Mouse (Mus musculus) gastrocnemius, postnatal 4 days (tissue): Measurements from ENCODE around the gene Npy4r. TPM values are rescaled to one million over a fixed set of nuclear protein-coding genes. Genes with fewer than 3 reads are reported as not detected.
A peak's percentile ranks its signal among the peaks of the same experiment; 100 is the strongest.

Source experiments
- DNase-seq, 2 experiments: peaks; one replicate each; pipeline ENCODE4 v3.0.0; 2021 to 2022; ENCODE audit warnings: low spot score in 2 of 2, mixed read lengths in 2 of 2
- total RNA-seq, 2 experiments: library from RNA; stranded (reverse); gene quantifications; 2 replicates each; pipeline ENCODE4 v1.2.3; 2021

Gene Npy4r
- total RNA-seq, 2 experiments from 2014 or later: 0.13 to 0.17 TPM

DNA sequence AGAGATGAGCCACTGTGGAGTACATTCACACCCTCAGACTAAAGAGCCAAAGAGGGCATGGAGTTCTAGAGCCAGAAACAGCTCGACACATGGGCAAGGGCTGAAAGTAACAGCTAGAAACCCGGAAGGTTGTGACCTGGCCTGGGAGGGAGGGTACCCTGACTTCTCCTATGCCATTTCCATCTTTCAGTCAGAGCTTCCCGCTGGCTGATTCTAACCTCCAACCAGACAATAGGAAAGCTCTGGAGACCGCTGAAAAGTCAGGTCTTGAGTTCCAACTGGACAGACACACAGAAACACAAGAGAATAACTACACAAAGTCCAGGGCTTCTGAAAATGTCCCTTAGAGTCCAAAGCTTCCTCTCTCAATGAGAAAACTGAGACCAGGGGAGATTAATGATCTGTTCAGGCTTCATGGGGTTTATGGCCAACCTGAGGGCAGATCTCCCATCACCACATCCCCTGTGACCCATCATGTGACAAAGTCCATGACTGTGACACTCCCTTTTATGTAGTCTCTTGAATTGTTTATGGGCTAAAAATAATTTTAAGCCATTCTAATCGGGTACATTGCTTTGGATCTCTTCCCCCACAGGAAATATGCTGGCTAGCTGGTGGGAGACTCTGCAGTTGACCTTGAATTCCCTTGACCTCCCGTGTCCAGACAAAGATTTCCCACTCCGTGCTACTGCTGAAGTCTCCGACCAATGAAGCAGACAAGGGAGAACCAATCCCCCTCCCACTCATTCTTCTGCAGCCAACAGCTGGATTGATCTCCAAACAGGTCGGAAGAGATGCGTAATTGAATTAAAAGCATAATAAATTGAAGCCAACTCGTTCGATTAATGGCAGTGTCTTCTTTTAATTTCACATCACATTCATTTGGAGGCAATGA lies 32.0 kb downstream of the Npy4r start:
- no peak for DNase-seq

GRCm38 (mm10) chr14:34119046-34119723 lies 33.1 kb downstream of the Npy4r start:
- DNase-seq: no peak

DNA sequence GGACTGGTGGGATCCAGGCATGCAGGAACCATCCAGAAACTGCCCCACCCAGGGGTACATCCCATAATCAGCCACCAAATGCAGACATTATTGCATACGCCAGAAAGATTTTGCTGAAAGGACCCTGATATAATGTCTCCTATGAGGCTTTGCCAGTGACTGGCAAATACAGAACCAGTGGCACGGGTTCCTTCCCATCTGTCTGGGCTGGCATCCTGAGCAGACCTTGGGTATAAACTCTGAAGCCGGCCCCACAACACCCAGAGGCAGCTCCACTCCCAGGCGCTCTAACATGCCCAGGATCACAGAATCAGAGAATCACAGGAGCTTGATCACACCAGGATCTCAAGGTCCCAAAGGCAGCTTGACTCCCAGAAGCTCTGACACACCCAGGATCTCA lies 38.0 kb downstream of the Npy4r start:
- no peak for DNase-seq

GRCm38 (mm10) chr14:34107594-34107993 lies 44.7 kb downstream of the Npy4r start:
- no peak for DNase-seq

- DNase-seq: peak; percentile 12 to 55
Measured at GRCm38 (mm10) chr14:34106389-34107062, 45.8 kb downstream of the Npy4r start.

DNA sequence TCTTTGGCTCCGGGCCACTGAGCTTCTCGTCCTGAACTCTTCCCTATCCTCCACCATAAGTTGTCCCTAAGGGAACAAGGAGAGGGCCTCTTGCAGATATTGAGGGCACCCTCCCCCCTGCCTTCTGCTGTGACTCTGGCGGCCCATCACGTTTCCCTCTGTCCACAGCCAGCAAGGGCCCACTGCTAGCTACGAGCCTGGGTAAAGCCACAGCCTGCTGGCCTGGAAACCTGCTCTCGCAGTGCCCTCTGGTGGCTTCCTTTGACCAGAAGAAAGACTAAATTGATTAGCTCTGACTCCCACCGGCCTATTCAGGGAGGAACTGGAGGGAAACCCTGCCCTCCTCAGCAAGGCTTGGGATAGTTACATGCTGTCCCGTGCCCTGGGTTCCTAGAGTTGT lies 47.4 kb downstream of the Npy4r start:
- peak; percentile 25 to 68 for DNase-seq

DNA sequence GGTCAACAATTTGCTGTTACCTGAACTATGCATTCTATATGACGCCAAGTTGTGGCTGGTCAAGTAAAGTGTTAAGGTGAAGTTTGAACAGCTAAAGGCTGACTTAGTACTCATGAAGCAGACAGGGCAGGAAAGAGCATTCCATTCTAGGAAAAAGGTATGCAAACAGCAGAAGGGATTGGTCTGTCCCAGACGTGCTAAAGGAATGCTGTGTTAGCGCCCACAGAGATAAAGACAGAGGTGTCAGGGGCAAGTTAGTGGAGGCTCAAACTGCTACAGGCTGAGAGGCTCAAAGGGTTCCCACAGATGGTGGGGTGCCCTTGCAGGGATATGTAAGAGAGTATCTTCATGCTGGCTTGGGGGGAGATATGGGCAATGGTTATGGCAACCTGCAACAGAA lies 48.4 kb downstream of the Npy4r start:
- DNase-seq: peak in 1 of 2 experiments; percentile 1

GRCm38 (mm10) chr14:34102601-34103000 lies 49.7 kb downstream of the Npy4r start, which contains the start of gene A630023A22Rik:
TSS of gene A630023A22Rik (minus strand) at chr14:34102754.
- DNase-seq: peak in 1 of 2 experiments; percentile 7

GRCm38 (mm10) chr14:34096161-34096560 lies 56.1 kb downstream of the Npy4r start:
- DNase-seq: no peak

Other genes with a start within 250 kb of the Npy4r start
- gene Gdf10, start 228.9 kb downstream of the Npy4r start, total RNA-seq: 1 to 10 TPM; 3.5 to 5.0 TPM
- gene Gdf2, start 211.4 kb downstream of the Npy4r start, total RNA-seq: not detected
- not detected for gene Rbp3, start 198.5 kb downstream of the Npy4r start, total RNA-seq
- under 1 TPM; 0.18 to 0.29 TPM for gene Zfp488, start 173.7 kb downstream of the Npy4r start, total RNA-seq
- not detected for gene Gm30083, start 137.3 kb downstream of the Npy4r start, total RNA-seq
- gene Gm5460, start 135.7 kb downstream of the Npy4r start, total RNA-seq: under 1 TPM in 1 of 2 experiments, not detected in 1; 0.13 TPM
- gene Antxrl, start 99.8 kb downstream of the Npy4r start, total RNA-seq: not detected
- gene Anxa8, start 66.5 kb downstream of the Npy4r start, total RNA-seq: 1 to 10 TPM; 2.2 to 3.1 TPM
- not detected for gene A630023A22Rik, start 49.7 kb downstream of the Npy4r start, total RNA-seq
- gene Gprin2, start 49.2 kb upstream of the Npy4r start, total RNA-seq: 1 to 10 TPM; 1.0 to 1.5 TPM
- gene Syt15, start 67.1 kb upstream of the Npy4r start, total RNA-seq: 1 to 10 TPM; 1.2 to 2.0 TPM
- 10 to 100 TPM in 1 of 2 experiments, 1 to 10 TPM in 1; 9.2 to 13.0 TPM for gene Shld2, start 158.0 kb upstream of the Npy4r start, total RNA-seq
- 100 to 1,000 TPM; 133 to 135 TPM for gene Glud1, start 158.2 kb upstream of the Npy4r start, total RNA-seq
- gene Fam25c, start 202.9 kb upstream of the Npy4r start, total RNA-seq: not detected
- 10 to 100 TPM in 1 of 2 experiments, 1 to 10 TPM in 1; 7.9 to 18.7 TPM for gene Sncg, start 222.3 kb upstream of the Npy4r start, total RNA-seq
- gene Mmrn2, start 223.0 kb upstream of the Npy4r start, total RNA-seq: 10 to 100 TPM; 17.4 to 17.5 TPM